Mouse (Mus musculus): ENCODE measurements at regions not wholly inside any gene's neighbourhood (a gene's known extent, or its start where the extent isn't known, plus 50 kb on each side); places are given as distances from the start of the nearest gene placed in this dataset.

GRCm38 (mm10) chr2:75356691-75357375, 302.2 kb upstream of the Hnrnpa3 start:
- TF ChIP-seq CTCF (IDR thresholded peaks at IDR 0.05; ENCODE audit: borderline replicate concordance, control insufficient read depth, extremely low read depth, insufficient read depth, low read length, poor library complexity) = no peak
- TF ChIP-seq POLR2A (IDR thresholded peaks at IDR 0.05; ENCODE audit: control insufficient read depth, extremely low read depth, insufficient read depth, low read length, poor library complexity) = no peak
